Mouse (Mus musculus) thymus, adult 2 months (tissue): ENCODE measurements around the gene Paics. TPM values are rescaled to one million over a fixed set of nuclear protein-coding genes. Genes with fewer than 3 reads are reported as not detected.

Experiments
- DNase-seq: peaks from one replicate; pipeline ENCODE4 v3.0.0; 2021
- H3K27ac ChIP-seq: fragments of 200-500 bp; 2 replicates; pipeline ENCODE4 v1.5.1; 2012; ENCODE audit warnings: low read length, control low read depth; ENCODE audit not compliant: control insufficient read depth, insufficient read depth
- H3K27me3 ChIP-seq: fragments of 200-500 bp; 2 replicates; pipeline ENCODE4 v1.6.1; 2012; ENCODE audit warnings: mild to moderate bottlenecking, low read length, moderate library complexity, mixed read lengths; ENCODE audit not compliant: control insufficient read depth, insufficient read depth
- H3K36me3 ChIP-seq: fragments of 200-500 bp; 2 replicates; pipeline ENCODE4 v1.6.1; 2012; ENCODE audit warnings: mild to moderate bottlenecking, low read length, moderate library complexity; ENCODE audit not compliant: control insufficient read depth, insufficient read depth
- H3K4me1 ChIP-seq: fragments of 200-500 bp; replicated peaks from 2 replicates; pipeline ENCODE4 v1.6.1; 2012; ENCODE audit warnings: low read length; ENCODE audit not compliant: control insufficient read depth, insufficient read depth
- H3K4me3 ChIP-seq: fragments of 200-500 bp; 2 replicates; pipeline ENCODE4 v1.5.1; 2012; ENCODE audit warnings: mild to moderate bottlenecking, low read length, control low read depth, moderate library complexity; ENCODE audit not compliant: control insufficient read depth, insufficient read depth
- CTCF ChIP-seq: fragments of 200-500 bp; IDR thresholded peaks from 2 replicates; pipeline ENCODE4 v1.5.1; 2012; ENCODE audit warnings: mild to moderate bottlenecking, control low read depth, low read length, moderate library complexity, borderline replicate concordance; ENCODE audit not compliant: control insufficient read depth, poor library complexity, insufficient read depth; ENCODE audit errors: extremely low read depth
- POLR2A ChIP-seq: fragments of 200-500 bp; IDR thresholded peaks from 2 replicates; pipeline ENCODE4 v1.6.1; 2012; ENCODE audit warnings: mild to moderate bottlenecking, low read length, control low read depth, moderate library complexity; ENCODE audit not compliant: control insufficient read depth, poor library complexity, insufficient read depth; ENCODE audit errors: extremely low read depth
- WGBS: fragments of 180-500 bp; shearing (Covaris S2); methylation state at CpG from one replicate; pipeline ENCODE4 v1.1.7; 2018; 5-methylcytosine and 5-hydroxymethylcytosine counted together
- polyA plus RNA-seq: library from polyadenylated mRNA; depleted of rRNA; stranded (reverse); fragments of >200 nt; gene quantifications from 2 replicates; pipeline ENCODE4 v1.2.3, GENCODE M21; 2012

Paics gene
- polyA plus RNA-seq, 1 experiment, result 70.4 TPM

GRCm38 (mm10) chr5:76941975-76942374, 9.1 kb upstream of the Paics start:
- H3K27ac ChIP-seq, result no peak overlapping the region

GRCm38 (mm10) chr5:76942505-76942904, 8.6 kb upstream of the Paics start:
- DNase-seq, result no peak
- 99% methylated on average over 4 of the region's 4 CpGs for WGBS
- H3K4me3 ChIP-seq, result no peak overlapping the region
- TF ChIP-seq CTCF, result no peak
- no peak for TF ChIP-seq POLR2A
- H3K4me1 ChIP-seq, result no peaks in the 10 kb centered on the region
- H3K27me3 ChIP-seq, result no peaks in the 10 kb centered on the region
- H3K27ac ChIP-seq, result no peak overlapping the region
- H3K36me3 ChIP-seq, result 0 out of 2 replicates have a peak, but pooled peaks cover 8% of the 10 kb centered on the region

More at GRCm38 (mm10) chr5:76941975-76942374, 9.1 kb upstream of the Paics start:
- Histone ChIP-seq H3K4me1 (no peaks in the 10 kb centered on the region), H3K4me3 (no peak overlapping the region), H3K27me3 (no peaks in the 10 kb centered on the region), H3K36me3 (0 out of 2 replicates have a peak, but pooled peaks cover 8% of the 10 kb centered on the region)
- TF ChIP-seq CTCF, result no peak
- no peak for TF ChIP-seq POLR2A
- WGBS, result 95% methylated on average over 4 of the region's 4 CpGs
- DNase-seq, result no peak

- no peak overlapping the region for H3K27ac ChIP-seq
- no peaks in the 10 kb centered on the region for H3K27me3 ChIP-seq
- no peak overlapping the region for H3K4me3 ChIP-seq
- H3K4me1 ChIP-seq, result no peaks in the 10 kb centered on the region
- TF ChIP-seq POLR2A, result no peak
- no peak for TF ChIP-seq CTCF
- WGBS, result 82% methylated on average over 6 of the region's 6 CpGs
- DNase-seq, result no peak
- H3K36me3 ChIP-seq, result 0 out of 2 replicates have a peak, but pooled peaks cover 1% of the 10 kb centered on the region
Measured at GRCm38 (mm10) chr5:76944965-76945677, 6.0 kb upstream of the Paics start.

GRCm38 (mm10) chr5:76945678-76946033, 5.5 kb upstream of the Paics start:
- TF ChIP-seq CTCF, result no peak
- TF ChIP-seq POLR2A, result no peak
- H3K36me3 ChIP-seq, result no peaks in the 10 kb centered on the region
- WGBS, result 95% methylated on average over 2 of the region's 2 CpGs
- no peak overlapping the region for H3K27ac ChIP-seq
- DNase-seq, result no peak
- peaks cover 4% of the 10 kb centered on the region; the same call in 1 of the 2 replicates for H3K4me1 ChIP-seq
- no peaks in the 10 kb centered on the region for H3K27me3 ChIP-seq
- H3K4me3 ChIP-seq, result no peak overlapping the region

- H3K4me3 ChIP-seq, result no peak overlapping the region
- WGBS, result 67% methylated on average over 4 of the region's 4 CpGs
- TF ChIP-seq CTCF (no peak), POLR2A (no peak)
- no peak overlapping the region for H3K27ac ChIP-seq
- H3K4me1 ChIP-seq, result peaks cover 4% of the 10 kb centered on the region; the same call in 1 of the 2 replicates
- DNase-seq, result no peak
- no peaks in the 10 kb centered on the region for H3K36me3 ChIP-seq
- no peaks in the 10 kb centered on the region for H3K27me3 ChIP-seq
Measured at GRCm38 (mm10) chr5:76947142-76947541, 4.0 kb upstream of the Paics start.

- no peaks in the 10 kb centered on the region for H3K36me3 ChIP-seq
- H3K4me3 ChIP-seq, result no peak overlapping the region
- peaks cover 4% of the 10 kb centered on the region; the same call in 1 of the 2 replicates for H3K4me1 ChIP-seq
- DNase-seq, result no peak
- no peak overlapping the region for H3K27ac ChIP-seq
- 84% methylated on average over 4 of the region's 4 CpGs for WGBS
- TF ChIP-seq CTCF, result no peak
- no peak for TF ChIP-seq POLR2A
- no peaks in the 10 kb centered on the region for H3K27me3 ChIP-seq
Measured at GRCm38 (mm10) chr5:76947758-76948157, 3.3 kb upstream of the Paics start.
